Mouse (Mus musculus) ES-E14 (cell line): ENCODE results near the gene Ogfrl1. TPM values are rescaled to one million over a fixed set of nuclear protein-coding genes. Genes with fewer than 3 reads are reported as not detected.
"Not testable (repeated sequence)": the region's sequence is repeated elsewhere in the genome, so short reads cannot be mapped to it uniquely, and the experiment has no call there.

Source experiments
- DNase-seq: peaks from one replicate; pipeline ENCODE4 v3.0.0-alpha.2; 2013; ENCODE audit warnings: low read depth, low spot score
- H3K27ac ChIP-seq: 2 replicates; pipeline ENCODE4 v1.5.1; 2012; ENCODE audit warnings: low read depth, mild to moderate bottlenecking, low read length, moderate library complexity, mixed read lengths; ENCODE audit not compliant: poor library complexity, insufficient read depth, severe bottlenecking
- H3K36me3 ChIP-seq: 2 replicates; pipeline ENCODE4 v1.6.1; 2012; ENCODE audit warnings: mild to moderate bottlenecking, low read length, moderate library complexity, mixed read lengths; ENCODE audit not compliant: control insufficient read depth, poor library complexity, insufficient read depth, severe bottlenecking
- H3K4me1 ChIP-seq, 2 experiments: fragments of 150-350 bp in 1 of 2; sonication (generic) in 1 of 2; 2 replicates each; pipeline ENCODE4 v1.6.1; 2012; ENCODE audit warnings: low read length in 2 of 2, mild to moderate bottlenecking in 1 of 2, mixed read lengths in 1 of 2; ENCODE audit not compliant: control insufficient read depth in 2 of 2, insufficient read depth in 2 of 2, poor library complexity in 1 of 2
- H3K4me3 ChIP-seq, 2 experiments: fragments of 150-350 bp in 1 of 2; sonication (generic) in 1 of 2; 2 replicates each; pipeline ENCODE4 v1.5.1; 2012; ENCODE audit warnings: low read length in 2 of 2, low read depth in 1 of 2, mild to moderate bottlenecking in 1 of 2, mixed read lengths in 1 of 2; ENCODE audit not compliant: insufficient read depth in 1 of 2, poor library complexity in 1 of 2, severe bottlenecking in 1 of 2
- H3K9ac ChIP-seq: 2 replicates; pipeline ENCODE4 v1.6.1; 2012; ENCODE audit warnings: low read depth, mild to moderate bottlenecking, low read length, mixed read lengths; ENCODE audit not compliant: poor library complexity, insufficient read depth, severe bottlenecking
- H3K9me3 ChIP-seq: fragments of 150-350 bp; sonication (generic); 2 replicates; pipeline ENCODE4 v1.6.1; 2012; ENCODE audit warnings: low read depth, mild to moderate bottlenecking, low read length; ENCODE audit not compliant: control insufficient read depth, insufficient read depth
- CHD2 ChIP-seq: IDR thresholded peaks from 2 replicates; pipeline ENCODE4 v1.6.1; 2014; ENCODE audit warnings: mild to moderate bottlenecking, low read depth, low read length, inconsistent platforms
- HCFC1 ChIP-seq: IDR thresholded peaks from 2 replicates; pipeline ENCODE4 v1.6.1; 2012; ENCODE audit warnings: low read length, inconsistent platforms, borderline replicate concordance; ENCODE audit not compliant: insufficient read depth
- MAFK ChIP-seq: IDR thresholded peaks from 2 replicates; pipeline ENCODE4 v1.6.1; 2014; ENCODE audit warnings: mild to moderate bottlenecking, low read depth, low read length, inconsistent platforms; ENCODE audit not compliant: insufficient read depth
- ZC3H11A ChIP-seq: IDR thresholded peaks from 2 replicates; pipeline ENCODE4 v1.6.1; 2012; ENCODE audit warnings: low read depth, mild to moderate bottlenecking, inconsistent platforms, low read length, borderline replicate concordance
- ZNF384 ChIP-seq: IDR thresholded peaks from 2 replicates; pipeline ENCODE4 v1.6.1; 2012; ENCODE audit warnings: low read depth, low read length, inconsistent platforms
- in situ Hi-C, 2 experiments: fragments of 600-800 bp; cut with MboI; formaldehyde crosslinking; loops; one replicate each; pipeline ENCODE4 v1.15.1; 2025; ENCODE audit warnings: low sequenced_read_pairs in 2 of 2, inconsistent platforms in 1 of 2; ENCODE audit not compliant: unreplicated experiment in 2 of 2
- total RNA-seq: library from RNA; depleted of rRNA; stranded (reverse); fragments of 300-350 nt; gene quantifications from 2 replicates; pipeline ENCODE4 v1.2.3, GENCODE M21; 2012

Ogfrl1 gene
- total RNA-seq, 1 experiment = 3.9 TPM

GRCm38 (mm10) chr1:23399552-23399951, 2.0 kb upstream of the Ogfrl1 start:
- TF ChIP-seq HCFC1 (no peak), ZC3H11A (no peak), CHD2 (no peak), MAFK (no peak)
- Histone ChIP-seq H3K27ac (no peak overlapping the region), H3K4me3 (no peak overlapping the region), H3K4me1 (no peaks in the 10 kb centered on the region), H3K9ac (no peak overlapping the region), H3K9me3 (no peaks in the 10 kb centered on the region), H3K36me3 (no peaks in the 10 kb centered on the region)
- in situ Hi-C loops = no loop called here
- no peak for DNase-seq

GRCm38 (mm10) chr1:23394356-23394755, 3.2 kb downstream of the Ogfrl1 start:
- H3K9ac ChIP-seq, H3K36me3 ChIP-seq, H3K9me3 ChIP-seq, in situ Hi-C loops, H3K27ac ChIP-seq, H3K4me1 ChIP-seq, H3K4me3 ChIP-seq, DNase-seq: not testable (repeated sequence)

- no peak for DNase-seq
- in situ Hi-C loops = no loop called here
- H3K4me1 ChIP-seq = 0 out of 4 replicates have a peak, but pooled peaks cover 0 to 1% of the 10 kb centered on the region in 2 experiments
- no peaks in the 10 kb centered on the region for H3K9me3 ChIP-seq
- no peak overlapping the region for H3K4me3 ChIP-seq
- TF ChIP-seq MAFK (no peak), HCFC1 (no peak), ZC3H11A (no peak), CHD2 (no peak), ZNF384 (no peak)
- H3K27ac ChIP-seq = no peak overlapping the region
- H3K36me3 ChIP-seq = no peaks in the 10 kb centered on the region
- no peak overlapping the region for H3K9ac ChIP-seq
These were observed 5.8 kb downstream of the Ogfrl1 start for GRCm38 (mm10) chr1:23391744-23392143.

GRCm38 (mm10) chr1:23384326-23384725, 13.2 kb downstream of the Ogfrl1 start:
- H3K9me3 ChIP-seq = no peaks in the 10 kb centered on the region
- no peak for TF ChIP-seq HCFC1
- TF ChIP-seq MAFK = no peak
- TF ChIP-seq ZNF384 = no peak
- no peak for TF ChIP-seq CHD2
- no peak for TF ChIP-seq ZC3H11A
- no peaks in the 10 kb centered on the region for H3K36me3 ChIP-seq
- no peak for DNase-seq
- H3K9ac ChIP-seq = no peak overlapping the region
- in situ Hi-C loops = no loop called here
- H3K4me3 ChIP-seq = no peak overlapping the region
- peaks cover 2 to 4% of the 10 kb centered on the region in 2 experiments; a peak in 1 of 4 replicates for H3K4me1 ChIP-seq
- H3K27ac ChIP-seq = no peak overlapping the region

GRCm38 (mm10) chr1:23382806-23383653, 14.5 kb downstream of the Ogfrl1 start:
- in situ Hi-C loops = no loop called here
- DNase-seq = peak; percentile 85
- TF ChIP-seq ZC3H11A (no peak), CHD2 (no peak), HCFC1 (no peak), MAFK (no peak), ZNF384 (no peak)
- Histone ChIP-seq H3K4me3 (peak overlapping the region; percentile 83 to 86), H3K9ac (peak overlapping the region; percentile 87), H3K9me3 (no peaks in the 10 kb centered on the region), H3K36me3 (no peaks in the 10 kb centered on the region), H3K27ac (no peak overlapping the region), H3K4me1 (peaks cover 2 to 4% of the 10 kb centered on the region in 2 experiments; a peak in 1 of 4 replicates)
